Mouse (Mus musculus) retina, adult 2 months (tissue): ENCODE results near the gene Slc38a3.

Source experiments
- DNase-seq: peaks from one replicate; pipeline ENCODE4 v3.0.0-alpha.2; 2012; ENCODE audit warnings: low read depth, low spot score

Slc38a3 gene

DNA sequence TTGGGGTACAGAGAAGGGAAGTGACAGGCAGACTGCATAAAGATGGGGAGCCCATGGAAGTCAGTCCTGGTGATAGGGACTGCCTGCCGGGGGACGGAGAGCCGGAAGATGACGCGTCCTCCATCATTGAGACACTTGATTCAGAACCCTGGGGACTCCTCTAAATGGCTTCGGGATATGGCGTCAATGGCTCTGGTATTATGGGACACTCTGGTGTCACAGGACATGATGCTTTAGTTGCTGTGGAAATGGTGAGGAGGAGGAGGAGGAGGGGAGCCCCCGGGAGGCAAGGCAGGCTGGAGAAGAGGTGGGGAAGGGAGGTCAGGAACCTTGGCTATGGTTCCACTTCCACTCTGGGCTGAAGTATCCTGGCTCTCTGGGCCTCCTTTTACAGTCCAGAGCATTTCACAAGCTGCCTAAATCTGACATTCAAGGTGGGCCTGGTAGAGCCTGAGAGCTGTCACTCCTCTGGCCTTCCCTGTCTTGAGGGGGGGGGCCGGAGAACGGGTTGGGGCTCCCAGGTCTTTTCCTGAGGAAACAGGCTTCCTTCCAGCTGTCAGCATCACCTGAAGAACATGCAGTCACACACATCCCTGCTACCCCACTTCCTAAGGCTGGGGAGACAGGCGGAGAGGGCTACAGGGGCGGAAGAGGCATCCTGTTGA lies 26.2 kb upstream of the Slc38a3 start:
- DNase-seq: no peak

DNA sequence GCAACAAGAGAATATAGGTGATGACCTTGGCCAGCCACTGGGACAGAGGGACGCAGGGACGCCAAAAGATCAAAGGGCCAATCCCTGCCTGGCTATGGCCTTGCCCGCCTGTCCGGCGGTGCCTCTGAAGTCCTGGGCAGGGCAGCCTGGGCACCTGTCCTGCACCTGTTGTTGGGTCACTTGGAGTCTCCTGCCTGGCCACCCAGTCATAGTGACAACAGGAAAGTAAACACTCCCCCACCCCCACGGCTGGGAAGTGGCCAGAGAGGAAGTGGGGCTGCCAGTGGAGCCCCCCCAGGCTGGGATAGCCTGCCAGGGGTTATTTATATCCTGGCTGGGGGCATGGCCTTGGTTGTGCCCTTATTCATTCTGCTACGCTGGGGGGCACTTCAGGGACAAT lies 25.3 kb upstream of the Slc38a3 start:
- DNase-seq: no peak

DNA sequence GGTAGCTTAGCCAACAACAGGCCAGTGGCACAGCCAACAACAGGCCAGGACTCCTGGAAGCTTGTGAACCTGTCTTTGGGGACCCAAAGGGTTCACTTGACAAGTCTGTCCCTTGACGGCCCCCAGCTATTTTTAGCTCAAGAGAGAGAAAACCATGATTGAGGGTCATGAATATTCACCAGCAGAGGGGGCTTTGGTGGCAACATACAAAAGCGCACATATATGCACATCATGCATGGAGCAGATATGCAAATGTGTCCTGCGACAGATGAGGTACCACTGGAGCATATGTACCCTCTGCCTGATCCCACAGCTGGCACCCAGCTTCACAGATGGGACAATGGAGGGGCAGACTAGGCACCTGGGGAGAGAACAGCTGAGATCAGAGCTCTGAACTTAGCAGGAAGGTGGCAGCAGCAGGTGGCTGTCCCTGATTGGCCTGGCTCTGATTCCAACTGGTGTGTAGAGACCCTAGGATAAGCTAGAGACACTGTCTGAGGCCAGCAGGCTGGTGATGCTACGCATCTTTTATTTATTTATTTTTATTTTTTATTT lies 24.2 kb upstream of the Slc38a3 start:
- DNase-seq: no peak

DNA sequence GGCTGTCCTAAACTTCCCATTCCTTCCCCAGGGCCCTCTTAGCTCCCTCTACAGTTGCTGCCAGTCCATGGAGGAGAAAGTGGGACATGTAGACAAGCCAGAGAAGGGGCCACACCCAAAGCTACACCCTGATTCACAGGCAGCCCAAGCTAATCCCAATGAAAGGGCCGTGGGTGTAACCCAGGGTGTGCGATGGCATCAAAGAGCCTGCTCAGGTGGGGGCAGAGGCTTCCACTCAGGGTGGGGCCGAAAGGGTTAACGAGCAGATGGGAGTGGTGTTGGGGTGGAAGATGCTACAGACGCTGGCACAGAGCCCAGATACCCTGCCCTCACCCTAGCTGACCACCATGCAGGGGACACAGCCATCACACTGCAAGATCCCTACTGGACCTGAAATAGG lies 23.5 kb upstream of the Slc38a3 start:
- no peak for DNase-seq

DNA sequence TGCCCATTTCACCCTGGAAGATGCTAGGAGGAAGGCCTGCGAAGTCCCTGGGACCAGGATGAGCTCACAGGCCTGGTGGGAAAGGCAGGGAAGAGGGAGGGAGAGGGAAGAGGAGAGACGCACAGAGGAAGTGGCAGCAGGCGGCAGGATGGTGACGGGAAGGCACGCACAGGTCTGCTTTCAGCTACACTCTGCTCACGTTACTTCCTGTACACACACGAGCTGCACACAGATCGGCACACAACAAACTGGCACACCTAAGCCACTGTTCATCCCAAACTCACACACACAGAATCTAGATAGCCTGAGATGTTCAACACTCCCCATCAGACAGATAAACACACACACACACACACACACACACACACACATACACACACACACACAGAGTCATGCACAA lies 21.1 kb upstream of the Slc38a3 start:
- no peak for DNase-seq

DNA sequence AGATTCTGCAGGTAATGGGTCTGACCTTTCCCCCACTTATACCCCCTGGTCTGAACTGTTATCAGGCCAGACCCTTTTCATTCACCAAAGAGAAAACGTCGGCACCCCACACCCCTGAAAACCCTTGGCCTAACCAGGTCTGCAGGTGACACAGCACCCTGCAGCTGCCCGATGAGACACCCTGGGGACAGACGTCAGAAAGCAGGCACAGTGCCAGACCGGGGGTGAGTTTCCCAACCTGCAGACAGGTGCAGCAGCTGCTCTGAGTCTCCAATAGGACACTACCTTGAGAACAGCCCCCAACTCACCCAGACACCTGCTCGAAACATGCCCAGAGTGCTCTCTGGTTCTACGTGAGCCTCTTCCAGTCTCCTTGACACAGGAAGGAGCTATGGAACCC lies 19.6 kb upstream of the Slc38a3 start:
- DNase-seq: no peak

DNA sequence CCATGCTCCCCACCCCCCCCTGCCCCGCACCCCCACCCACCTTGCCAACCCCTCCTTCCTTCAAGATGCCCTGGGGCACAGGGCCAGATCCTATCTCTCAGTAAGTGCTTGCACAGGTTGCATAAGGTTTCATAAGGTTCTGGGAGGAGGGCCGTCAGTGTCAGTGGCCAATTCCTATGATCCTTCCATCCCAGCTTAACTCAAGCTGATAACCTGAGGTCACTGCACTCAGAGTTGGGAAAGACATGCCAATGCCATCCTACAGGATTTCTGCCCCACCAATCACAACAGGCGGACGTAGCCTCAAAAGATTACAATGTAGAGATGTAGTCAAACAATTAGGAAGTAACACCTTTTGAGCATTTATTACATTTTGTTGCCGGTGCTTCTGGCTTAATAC lies 19.1 kb upstream of the Slc38a3 start:
- no peak for DNase-seq

DNA sequence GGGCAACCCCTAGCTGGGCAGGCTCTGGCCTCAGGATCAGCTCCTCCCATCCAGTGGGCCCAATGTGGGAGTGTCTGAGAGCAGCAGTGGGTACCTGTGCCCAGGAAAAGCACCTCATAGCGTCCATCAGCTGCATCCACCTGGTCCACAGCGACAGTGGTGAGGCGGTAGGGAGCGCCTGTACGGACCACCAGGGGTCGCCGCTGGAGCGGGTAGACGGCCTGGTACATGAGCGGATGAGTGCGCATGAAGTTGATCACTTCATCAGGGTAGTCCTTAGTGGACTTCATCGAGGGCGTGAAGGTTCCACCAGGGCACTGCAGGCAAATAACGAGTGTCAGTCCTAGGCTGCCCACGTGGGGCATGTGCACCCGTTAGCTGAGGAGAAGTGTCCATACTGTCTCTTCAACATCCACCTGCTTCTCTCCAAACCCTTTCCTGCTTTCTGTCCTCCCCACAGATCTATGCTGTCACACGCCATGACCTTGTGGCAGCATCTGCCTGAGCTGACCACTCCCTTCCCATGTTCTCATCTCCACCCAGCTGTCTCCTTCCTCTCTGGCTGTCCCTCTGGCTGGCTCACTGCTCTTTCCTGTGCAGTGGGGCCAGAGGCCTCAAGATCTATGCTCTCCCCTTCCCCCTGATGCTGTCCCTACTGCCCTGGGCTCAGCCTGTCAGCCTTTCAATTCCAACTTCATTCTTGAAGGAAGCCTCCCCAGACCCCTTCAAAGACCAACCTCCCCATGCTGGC lies 16.1 kb upstream of the Slc38a3 start:
- DNase-seq: no peak

DNA sequence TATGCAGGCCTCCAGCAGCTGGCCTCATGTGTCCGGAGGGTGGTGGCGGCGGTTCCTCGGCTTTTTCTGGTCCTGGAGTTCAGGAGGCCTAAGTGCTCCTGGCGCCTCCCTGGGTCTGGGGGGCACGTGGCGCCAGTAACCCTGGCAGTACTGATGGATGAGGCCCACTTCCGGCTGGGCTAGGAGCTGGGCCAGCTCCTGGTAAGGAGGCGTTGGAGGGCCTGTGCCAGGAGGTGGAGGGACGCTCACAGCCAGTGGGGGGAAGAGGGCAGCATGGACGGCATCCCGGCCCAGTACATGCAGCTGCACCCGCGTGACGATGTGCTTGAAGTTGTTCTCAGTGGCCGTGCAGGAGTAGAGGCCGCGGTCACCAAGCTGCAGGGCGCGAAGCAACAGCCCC lies 13.1 kb upstream of the Slc38a3 start:
- DNase-seq: no peak

DNA sequence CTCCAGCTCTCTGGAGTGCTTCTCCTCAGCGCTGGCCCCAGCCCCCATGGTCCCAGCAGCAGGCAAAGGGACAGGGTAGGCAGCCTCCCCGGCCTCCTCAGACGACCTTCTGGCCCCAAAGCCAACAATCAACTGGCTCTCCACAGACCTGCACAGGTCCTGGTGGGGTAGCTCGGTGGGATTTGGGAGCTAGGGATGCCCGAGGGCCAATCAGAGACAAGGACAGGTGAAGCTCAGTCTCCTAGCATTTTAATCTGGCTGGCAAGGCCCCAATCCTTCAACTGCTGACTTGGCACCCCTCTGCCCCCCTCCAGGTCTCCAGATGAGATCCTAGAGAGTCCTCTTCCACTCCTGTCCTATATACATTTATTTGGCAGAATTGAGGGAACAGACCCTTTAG lies 10.2 kb upstream of the Slc38a3 start, which contains the start of gene Gnat1:
TSS of gene Gnat1 (minus strand) at position 212 of the 400 bp plus-strand sequence.
- peak; percentile 96 for DNase-seq

DNA sequence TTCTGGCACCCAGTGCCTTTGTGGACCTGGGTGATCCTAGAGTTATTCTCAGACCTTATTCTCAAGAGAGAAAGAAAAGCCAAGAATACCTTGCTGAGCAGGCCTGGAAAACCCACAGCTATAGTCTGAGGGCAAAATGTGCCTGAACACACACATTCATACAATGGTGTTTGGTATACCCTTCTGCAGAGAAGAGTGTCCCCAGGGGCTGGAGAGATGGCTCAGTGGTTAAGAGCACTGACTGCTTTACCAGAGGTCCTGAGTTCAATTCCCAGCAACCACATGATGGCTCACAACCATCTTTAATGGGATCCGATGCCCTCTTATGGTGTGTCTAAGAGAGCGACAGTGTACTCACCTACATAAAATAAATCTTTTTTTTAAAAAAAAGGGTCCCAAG lies 9.5 kb upstream of the Slc38a3 start:
- no peak for DNase-seq

DNA sequence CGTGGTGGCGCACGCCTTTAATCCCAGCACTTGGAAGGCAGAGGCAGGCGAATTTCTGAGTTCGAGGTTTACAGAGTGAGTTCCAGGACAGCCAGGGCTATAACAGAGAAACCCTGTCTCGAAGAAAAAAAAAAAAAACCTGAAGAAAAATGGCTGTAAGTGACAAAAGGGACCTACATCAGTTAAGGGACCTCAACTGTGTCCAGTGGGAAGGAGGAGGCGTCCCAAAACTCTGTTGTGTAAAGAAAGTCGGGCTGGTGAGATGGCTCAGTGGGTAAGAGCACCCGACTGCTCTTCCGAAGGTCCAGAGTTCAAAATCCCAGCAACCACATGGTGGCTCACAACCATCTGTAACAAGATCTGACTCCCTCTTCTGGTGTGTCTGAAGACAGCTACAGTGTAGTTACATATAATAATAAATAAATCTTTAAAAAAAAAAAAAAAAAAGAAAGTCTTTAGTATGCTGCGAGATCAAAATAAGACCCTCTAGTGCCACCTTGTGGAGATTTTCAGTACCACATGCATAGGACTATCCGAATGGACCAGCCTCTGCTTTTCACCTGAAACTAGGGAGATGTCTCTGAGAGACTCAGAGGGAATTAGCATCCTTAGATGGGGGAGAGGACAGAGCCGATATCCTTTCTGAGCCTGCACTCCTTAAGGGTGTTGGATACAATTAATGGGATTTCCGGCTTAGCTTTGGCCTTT lies 8.6 kb upstream of the Slc38a3 start:
- peak; percentile 90 for DNase-seq

DNA sequence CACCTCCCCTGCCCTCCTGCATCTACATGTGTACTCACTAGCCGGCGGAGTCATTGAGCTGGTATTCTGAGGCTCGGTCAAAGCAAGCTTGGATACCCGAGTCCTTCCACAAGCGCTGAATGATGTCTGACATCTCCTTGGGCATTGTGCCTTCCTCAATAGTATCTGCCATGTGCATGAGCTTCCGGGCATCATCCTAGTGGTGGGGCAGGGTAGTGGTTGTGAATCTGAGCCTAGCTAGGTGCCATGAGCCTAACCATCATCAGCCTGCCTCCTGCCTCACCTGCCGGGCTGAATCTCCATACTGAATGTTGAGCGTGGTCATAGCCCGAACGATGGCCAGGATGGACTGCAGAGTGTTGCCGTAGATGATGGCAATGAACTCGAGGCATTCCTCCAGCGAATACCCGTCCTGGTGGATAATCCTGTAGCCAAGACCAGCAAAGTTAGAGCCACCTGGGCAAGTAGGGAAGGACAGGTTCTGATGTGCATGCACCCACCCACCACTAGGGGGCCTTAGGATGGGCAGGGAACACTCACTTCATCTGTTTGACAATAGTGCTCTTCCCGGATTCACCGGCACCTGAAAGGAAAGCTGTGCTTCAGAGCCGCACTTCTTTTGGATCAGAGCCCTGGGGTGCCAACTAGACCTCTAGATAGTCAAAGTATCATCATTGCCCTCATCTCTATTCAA lies 7.9 kb upstream of the Slc38a3 start:
- no peak for DNase-seq

DNA sequence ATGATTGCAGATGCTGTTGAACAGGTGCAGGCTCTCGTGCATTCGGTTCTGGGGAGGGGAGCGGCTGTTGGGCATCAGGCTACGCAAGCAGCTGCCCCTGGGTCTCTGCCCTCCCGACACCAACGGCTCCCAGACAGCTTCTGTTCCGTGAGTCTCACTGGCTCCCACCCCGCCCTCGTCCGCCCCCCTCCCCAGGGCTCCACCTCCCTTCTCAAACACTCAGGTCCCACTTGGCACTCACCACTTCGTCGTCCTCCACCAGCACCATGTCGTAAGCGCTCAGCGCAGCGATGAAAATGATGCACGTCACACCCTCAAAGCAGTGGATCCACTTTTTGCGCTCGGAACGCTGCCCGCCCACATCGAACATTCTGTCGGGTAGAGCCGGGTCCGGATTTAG lies 7.0 kb upstream of the Slc38a3 start:
- DNase-seq: no peak

DNA sequence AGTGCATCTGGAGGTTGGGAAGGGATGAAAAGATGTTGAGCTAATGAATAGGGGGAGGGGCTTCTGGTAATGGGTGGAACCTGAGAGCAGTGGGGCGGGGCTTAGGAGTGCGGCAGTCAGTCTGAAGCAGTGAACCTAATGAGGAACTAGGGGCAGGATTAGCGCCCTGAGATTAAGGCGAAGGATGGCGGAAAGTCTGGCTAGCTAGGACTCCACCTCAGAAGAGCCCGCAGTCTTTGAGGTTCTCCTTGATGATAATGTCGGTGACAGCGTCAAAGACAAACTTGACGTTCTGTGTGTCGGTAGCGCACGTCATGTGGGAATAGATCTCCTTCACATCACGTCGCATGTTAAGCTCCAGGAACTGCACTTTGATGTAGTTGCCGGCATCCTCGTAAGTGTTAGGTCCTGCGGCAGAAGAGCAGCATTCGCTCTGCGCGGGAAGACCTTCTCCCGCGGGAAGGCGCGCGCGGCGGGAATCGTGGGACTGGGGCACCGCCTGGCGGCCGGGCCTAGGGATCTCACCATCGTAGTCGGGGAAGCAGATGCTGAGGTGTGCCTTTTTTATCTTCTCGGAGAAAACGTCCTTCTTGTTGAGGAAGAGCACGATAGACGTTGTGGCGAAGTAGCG lies 6.5 kb upstream of the Slc38a3 start:
- peak; percentile 73 for DNase-seq

DNA sequence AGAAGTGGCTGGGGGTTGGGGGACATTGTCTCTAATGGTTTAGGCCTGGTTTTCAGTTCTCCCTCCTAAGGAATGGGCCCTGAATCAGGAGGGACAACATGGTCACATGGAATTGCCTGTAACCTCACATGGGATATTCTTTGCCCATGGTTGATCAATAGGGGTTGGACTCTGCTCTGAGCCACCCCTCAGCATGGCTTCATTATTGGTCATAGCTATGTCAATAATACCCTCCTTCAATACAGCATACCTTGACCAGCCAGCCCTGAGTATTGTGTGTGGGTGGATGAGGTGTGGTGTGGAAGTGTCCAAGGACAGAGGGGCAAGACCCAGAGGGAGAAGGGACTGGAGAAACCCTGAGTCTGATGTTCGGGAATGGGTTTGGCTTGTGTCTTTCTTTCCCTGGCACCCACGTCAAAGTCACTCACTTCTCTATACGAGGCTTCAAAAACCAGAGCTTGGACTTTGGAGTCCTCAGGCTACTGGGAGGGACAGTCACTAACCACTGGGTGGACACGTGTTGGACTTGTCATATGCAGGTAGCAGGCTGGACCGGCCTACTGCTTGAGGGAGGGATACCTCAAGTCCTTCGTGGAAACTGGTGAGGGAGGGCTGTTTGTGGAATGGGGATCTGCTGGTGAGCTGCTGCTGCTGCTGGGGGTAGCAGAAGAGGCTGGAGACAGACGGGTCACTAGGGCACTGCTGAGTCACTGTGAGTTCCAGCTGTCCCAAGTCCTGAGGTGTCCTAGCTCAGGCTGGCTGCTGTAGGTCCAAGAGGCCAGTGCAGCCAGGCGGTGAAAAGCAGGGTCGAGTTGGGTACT lies 5.5 kb upstream of the Slc38a3 start:
- DNase-seq: no peak

DNA sequence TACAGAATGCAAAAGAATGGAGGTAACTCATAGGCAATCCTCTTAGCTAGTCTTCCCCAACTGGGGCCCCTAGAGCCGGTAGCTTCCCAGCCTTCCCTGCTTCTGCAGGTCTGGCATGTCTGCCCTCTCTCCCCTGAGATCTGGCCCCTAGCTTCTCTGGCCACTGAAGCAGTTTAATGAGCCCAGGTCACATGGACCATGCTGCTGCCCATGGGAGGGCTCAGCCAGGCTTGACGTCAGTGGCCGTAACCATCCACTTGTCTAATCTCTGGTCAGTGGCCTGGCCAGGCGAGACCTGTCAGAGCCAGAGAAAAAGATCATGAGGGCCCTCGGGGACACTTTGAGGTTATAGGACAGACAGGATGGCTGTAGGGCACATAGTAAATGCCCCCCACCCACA lies 929 bp upstream of the Slc38a3 start:
- DNase-seq: peak; percentile 76

DNA sequence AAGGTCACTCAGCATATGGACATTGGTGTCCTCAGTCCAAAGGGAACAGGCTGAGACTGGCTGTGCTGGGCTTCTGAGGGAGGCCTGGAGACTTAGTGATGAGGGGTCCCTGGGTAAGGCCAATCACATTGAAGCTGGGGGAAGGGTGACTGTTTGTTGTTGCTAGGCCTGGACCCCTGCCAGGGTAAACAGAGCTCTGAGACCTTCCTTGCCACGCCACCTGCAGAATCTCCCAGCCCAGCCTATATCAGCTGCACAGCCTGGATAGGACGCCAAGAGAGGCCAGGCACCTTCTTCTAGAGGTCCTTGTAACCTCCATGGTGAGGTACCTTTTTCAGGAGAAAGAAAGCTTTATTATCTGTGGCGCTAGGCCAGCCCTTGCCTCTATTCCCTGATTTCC lies 414 bp downstream of the Slc38a3 start:
- DNase-seq: no peak

DNA sequence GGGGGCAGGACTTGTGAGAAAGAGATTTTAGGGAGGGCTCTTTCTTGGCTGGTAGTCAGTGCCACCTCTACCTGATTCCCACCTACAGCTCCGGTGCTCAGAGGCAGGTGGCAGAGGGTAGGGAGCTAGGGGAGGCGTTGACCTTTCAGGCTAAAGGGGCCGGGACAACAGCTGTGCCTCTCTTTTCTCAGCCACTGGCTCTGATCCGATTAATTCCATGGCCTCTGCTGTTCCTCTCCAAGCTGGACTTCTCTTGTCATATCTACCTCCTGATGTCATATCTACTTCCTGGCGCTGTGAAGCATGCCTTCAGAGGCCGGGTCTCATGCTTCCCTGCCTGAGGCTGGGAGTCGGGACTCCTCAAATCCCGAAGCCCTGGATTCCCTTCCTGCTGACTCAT lies 1.3 kb downstream of the Slc38a3 start:
- no peak for DNase-seq

DNA sequence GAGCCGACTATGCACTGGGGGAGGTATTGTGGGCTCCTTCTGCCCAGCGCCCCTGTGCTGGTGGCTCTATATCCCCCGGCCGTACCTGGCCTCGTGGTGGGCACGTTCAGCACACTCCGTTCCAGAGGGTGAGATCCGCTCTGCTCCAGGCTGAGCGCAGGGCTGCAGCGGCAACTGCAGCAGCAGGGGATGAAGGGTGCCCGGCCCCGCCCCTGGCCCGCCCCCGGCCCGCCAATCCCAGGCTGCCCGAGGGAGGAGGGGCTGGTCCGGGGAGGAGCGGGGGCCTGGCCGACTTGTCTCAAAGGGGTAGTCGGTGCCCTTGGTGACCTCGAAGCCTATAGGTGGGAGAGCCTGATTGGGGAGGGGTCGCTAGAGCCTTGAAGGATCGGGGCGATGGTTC lies 2.1 kb downstream of the Slc38a3 start:
- peak; percentile 76 for DNase-seq
